Mouse (Mus musculus): ENCODE measurements around the gene Ston1.

Gene Ston1

GRCm38 (mm10) chr17:88629931-88630553 lies 32.6 kb downstream of the Ston1 start:
- TF ChIP-seq GATA4 (IDR thresholded peaks at IDR 0.05; ENCODE audit: insufficient replicate concordance, low read length) = no peak

- no peak for TF ChIP-seq GATA4 (IDR thresholded peaks at IDR 0.05; ENCODE audit: insufficient replicate concordance, low read length)
Measured at GRCm38 (mm10) chr17:88630554-88630948, 33.1 kb downstream of the Ston1 start.

- no peak for TF ChIP-seq GATA4 (IDR thresholded peaks at IDR 0.05; ENCODE audit: insufficient replicate concordance, low read length)
Measured at GRCm38 (mm10) chr17:88632631-88633030, 35.1 kb downstream of the Ston1 start.

DNA sequence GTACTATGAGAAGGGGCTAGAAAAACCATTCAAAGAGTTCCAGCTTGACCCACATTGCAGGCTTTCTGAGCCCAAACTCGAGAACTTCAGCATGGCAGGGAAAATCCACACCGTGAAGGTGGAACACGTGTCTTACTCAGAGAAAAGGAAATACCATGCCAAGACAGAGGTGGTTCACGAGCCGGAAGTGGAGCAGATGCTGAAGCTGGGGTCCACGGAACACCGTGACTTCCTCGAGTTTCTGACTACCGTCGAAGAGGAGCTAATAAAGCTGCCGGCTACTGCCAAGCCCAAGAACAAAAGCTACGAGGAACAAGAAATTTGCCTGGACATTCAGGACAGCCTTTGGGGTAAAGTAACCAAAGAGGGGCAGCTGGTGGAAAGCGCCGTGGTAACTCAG lies 38.6 kb downstream of the Ston1 start:
- no peak for TF ChIP-seq GATA4 (IDR thresholded peaks at IDR 0.05; ENCODE audit: insufficient replicate concordance, low read length)

GRCm38 (mm10) chr17:88636587-88636986 lies 39.1 kb downstream of the Ston1 start:
- TF ChIP-seq GATA4 (IDR thresholded peaks at IDR 0.05; ENCODE audit: insufficient replicate concordance, low read length) = no peak

DNA sequence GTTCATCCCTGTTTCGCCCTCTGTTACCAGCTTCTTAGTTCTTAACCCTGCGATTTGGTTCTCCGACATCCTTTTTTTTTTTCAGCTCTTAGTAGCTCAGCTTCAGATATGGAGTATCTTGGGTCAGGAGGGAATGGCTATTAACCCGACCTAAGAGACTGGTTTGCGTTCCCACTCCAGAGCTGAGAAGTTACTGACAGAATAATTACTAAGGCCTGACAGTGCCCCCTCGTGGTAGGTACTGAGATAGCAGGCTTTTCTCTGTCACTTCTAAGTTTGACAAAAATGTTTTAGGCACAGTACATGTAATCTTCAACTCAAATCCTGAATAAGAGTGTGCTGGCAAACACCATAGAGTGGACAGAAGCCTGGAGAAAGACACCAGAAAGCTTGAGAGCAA lies 43.5 kb downstream of the Ston1 start:
- peak; percentile 55; the same call in 1 of the 2 replicates for TF ChIP-seq GATA4 (IDR thresholded peaks at IDR 0.05; ENCODE audit: insufficient replicate concordance, low read length)

DNA sequence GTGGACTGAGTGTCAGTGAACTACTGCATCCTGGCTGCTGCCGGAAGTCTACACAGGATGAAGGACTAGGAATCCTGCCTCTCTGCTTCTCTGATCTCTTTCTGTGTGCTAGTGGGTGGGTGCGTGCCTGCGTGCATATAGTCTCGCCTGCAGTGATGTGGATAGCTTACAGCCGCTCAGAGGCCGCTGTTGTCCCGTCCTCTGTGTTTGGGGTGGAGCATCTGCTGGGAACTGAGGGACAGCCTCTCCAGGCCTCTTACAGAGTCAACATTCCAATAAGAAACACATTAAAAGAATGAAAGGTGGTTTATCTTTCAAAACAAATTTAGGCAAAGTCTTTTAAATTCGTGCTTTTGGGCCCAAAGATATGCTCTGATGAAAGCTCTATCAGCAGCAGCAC lies 44.4 kb downstream of the Ston1 start:
- TF ChIP-seq GATA4 (IDR thresholded peaks at IDR 0.05; ENCODE audit: insufficient replicate concordance, low read length) = no peak

GRCm38 (mm10) chr17:88644876-88645275 lies 47.4 kb downstream of the Ston1 start:
- no peak for TF ChIP-seq GATA4 (IDR thresholded peaks at IDR 0.05; ENCODE audit: insufficient replicate concordance, low read length)

DNA sequence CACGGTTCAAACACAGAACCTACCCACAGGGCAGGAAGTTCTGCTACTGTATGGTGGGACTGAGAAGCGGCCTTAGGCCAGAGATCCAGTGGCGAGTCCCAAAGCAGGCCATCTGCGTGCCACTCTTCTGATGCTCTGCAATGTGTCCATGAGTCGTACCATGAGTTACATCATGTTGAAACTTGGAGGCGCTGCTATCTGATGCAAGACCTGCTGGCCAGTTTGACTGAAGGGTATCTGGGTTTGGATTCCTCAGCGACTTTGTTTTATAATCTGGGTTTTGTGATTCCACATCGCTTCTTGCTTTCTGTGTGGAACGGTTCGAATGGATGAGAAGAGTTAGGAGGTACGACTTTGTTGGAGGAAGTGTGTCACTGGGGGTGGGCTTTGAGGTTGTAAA lies 47.8 kb downstream of the Ston1 start:
- no peak for TF ChIP-seq GATA4 (IDR thresholded peaks at IDR 0.05; ENCODE audit: insufficient replicate concordance, low read length)

GRCm38 (mm10) chr17:88647149-88647548 lies 49.7 kb downstream of the Ston1 start:
- no peak for TF ChIP-seq GATA4 (IDR thresholded peaks at IDR 0.05; ENCODE audit: insufficient replicate concordance, low read length)

GRCm38 (mm10) chr17:88652010-88652409 lies 54.5 kb downstream of the Ston1 start:
- no peak for TF ChIP-seq GATA4 (IDR thresholded peaks at IDR 0.05; ENCODE audit: insufficient replicate concordance, low read length)

- TF ChIP-seq GATA4 (IDR thresholded peaks at IDR 0.05; ENCODE audit: insufficient replicate concordance, low read length) = no peak
Measured at GRCm38 (mm10) chr17:88652702-88653374, 55.4 kb downstream of the Ston1 start.

DNA sequence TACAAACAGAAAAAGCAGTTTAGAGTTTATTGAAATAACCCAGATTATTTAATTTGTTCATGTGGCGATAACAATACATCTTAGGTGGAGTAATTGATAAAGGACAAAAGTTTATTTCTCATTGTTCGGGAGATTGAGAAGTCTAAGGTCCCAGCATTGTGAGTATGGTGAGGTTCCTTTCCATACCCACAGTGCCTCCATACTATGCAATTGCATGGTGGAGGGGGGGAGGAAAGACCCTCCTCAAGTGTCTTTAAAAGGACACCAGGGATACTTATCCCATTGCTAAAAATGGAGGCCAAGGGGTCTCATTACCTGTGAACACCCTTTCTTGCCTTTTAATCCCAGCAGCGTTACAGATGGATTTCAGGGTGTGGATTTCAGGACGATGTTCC lies 55.9 kb downstream of the Ston1 start:
- no peak for TF ChIP-seq GATA4 (IDR thresholded peaks at IDR 0.05; ENCODE audit: insufficient replicate concordance, low read length)

GRCm38 (mm10) chr17:88658510-88658909 lies 61.0 kb downstream of the Ston1 start:
- TF ChIP-seq GATA4 (IDR thresholded peaks at IDR 0.05; ENCODE audit: insufficient replicate concordance, low read length) = no peak

DNA sequence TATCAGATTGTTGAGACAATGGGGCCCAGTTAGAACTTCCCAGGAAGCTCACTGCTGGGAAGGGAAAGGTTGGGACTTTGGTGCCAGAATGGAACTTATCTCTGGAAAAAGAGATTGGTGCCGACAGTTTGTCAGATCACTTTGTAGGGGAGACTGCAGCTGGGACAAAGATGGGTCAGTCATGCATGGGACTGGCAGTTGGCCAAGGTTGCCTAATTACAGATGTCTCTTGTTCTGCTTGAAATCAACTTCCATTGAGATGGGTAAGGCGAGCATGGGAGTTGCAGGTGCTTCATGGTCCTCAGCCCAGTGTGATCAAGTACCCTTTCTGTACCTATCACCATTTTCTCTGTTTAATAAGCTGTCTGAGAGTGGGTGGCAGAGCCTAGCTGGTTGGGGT lies 68.6 kb downstream of the Ston1 start:
- no peak for TF ChIP-seq GATA4 (IDR thresholded peaks at IDR 0.05; ENCODE audit: insufficient replicate concordance, low read length)

GRCm38 (mm10) chr17:88668452-88668851 lies 71.0 kb downstream of the Ston1 start, which contains the start of gene Gtf2a1l:
TSS of gene Gtf2a1l (plus strand) at chr17:88668660.
- TF ChIP-seq GATA4 (IDR thresholded peaks at IDR 0.05; ENCODE audit: insufficient replicate concordance, low read length) = no peak

- TF ChIP-seq GATA4 (IDR thresholded peaks at IDR 0.05; ENCODE audit: insufficient replicate concordance, low read length) = no peak
Measured at GRCm38 (mm10) chr17:88669921-88670320, 72.4 kb downstream of the Ston1 start.

Data from liver, adult (tissue).